Mouse (Mus musculus) testis, adult 2 months (tissue): ENCODE measurements around the gene Sbk3. TPM values are rescaled to one million over a fixed set of nuclear protein-coding genes. Genes with fewer than 3 reads are reported as not detected.

Experiments
- H3K27ac ChIP-seq: fragments of 200-500 bp; 2 replicates; pipeline ENCODE4 v1.5.1; 2012; ENCODE audit warnings: low read depth, low read length; ENCODE audit not compliant: control insufficient read depth, insufficient read depth
- H3K27me3 ChIP-seq: fragments of 200-500 bp; 2 replicates; pipeline ENCODE4 v1.6.1; 2012; ENCODE audit warnings: mild to moderate bottlenecking, low read length, moderate library complexity; ENCODE audit not compliant: control insufficient read depth, insufficient read depth
- H3K36me3 ChIP-seq: fragments of 200-500 bp; 2 replicates; pipeline ENCODE4 v1.6.1; 2012; ENCODE audit warnings: mild to moderate bottlenecking, low read length; ENCODE audit not compliant: control insufficient read depth, insufficient read depth
- H3K4me1 ChIP-seq: fragments of 200-500 bp; 2 replicates; pipeline ENCODE4 v1.6.1; 2012; ENCODE audit warnings: low read length; ENCODE audit not compliant: control insufficient read depth, insufficient read depth
- H3K4me3 ChIP-seq: fragments of 200-500 bp; 2 replicates; pipeline ENCODE4 v1.5.1; 2012; ENCODE audit warnings: low read depth, mild to moderate bottlenecking, low read length, moderate library complexity, mixed read lengths; ENCODE audit not compliant: control insufficient read depth
- CTCF ChIP-seq: fragments of 200-500 bp; IDR thresholded peaks from 2 replicates; pipeline ENCODE4 v1.5.1; 2012; ENCODE audit warnings: low read depth, mild to moderate bottlenecking, inconsistent platforms, low read length, moderate library complexity; ENCODE audit not compliant: control insufficient read depth, insufficient read depth, insufficient replicate concordance
- POLR2A ChIP-seq: fragments of 200-500 bp; IDR thresholded peaks from 2 replicates; pipeline ENCODE4 v1.6.1; 2012; ENCODE audit warnings: low read depth, mild to moderate bottlenecking, inconsistent platforms, low read length, moderate library complexity; ENCODE audit not compliant: control insufficient read depth
- polyA plus RNA-seq: library from polyadenylated mRNA; depleted of rRNA; stranded (reverse); fragments of >200 nt; gene quantifications from 2 replicates; pipeline ENCODE4 v1.2.3, GENCODE M21; 2012; rRNA removed

Gene Sbk3
- polyA plus RNA-seq, 1 experiment: 0.27 TPM

DNA sequence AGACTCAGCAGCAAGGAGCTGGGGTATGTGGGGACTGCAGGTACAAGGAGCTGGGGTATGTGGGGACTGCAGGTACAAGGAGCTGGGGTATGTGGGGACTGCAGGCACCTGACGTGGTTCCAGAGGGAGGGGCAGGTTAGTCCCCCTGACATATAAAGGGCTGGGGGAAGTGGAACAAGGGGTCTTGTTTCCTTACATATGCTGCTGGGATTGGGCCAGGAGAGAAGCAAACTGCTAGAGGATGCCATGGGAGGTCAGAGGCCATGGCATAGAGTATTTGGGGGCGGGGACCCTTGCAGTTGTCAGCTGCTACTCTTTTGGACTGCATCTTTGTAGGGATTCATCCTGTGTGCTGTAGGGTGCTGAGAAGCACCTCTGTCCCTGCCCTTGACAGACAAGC is 53.5 kb downstream of the Sbk3 start:
- TF ChIP-seq CTCF (no peak), POLR2A (no peak)
- Histone ChIP-seq H3K4me1 (peaks cover 32% of the 10 kb centered on the region), H3K27me3 (no peaks in the 10 kb centered on the region), H3K27ac (no peak overlapping the region), H3K4me3 (no peak overlapping the region), H3K36me3 (no peaks in the 10 kb centered on the region)

- no peaks in the 10 kb centered on the region for H3K27me3 ChIP-seq
- H3K27ac ChIP-seq: peak overlapping the region; percentile 44; the same call in 1 of the 2 replicates
- TF ChIP-seq POLR2A (no peak), CTCF (no peak)
- H3K4me1 ChIP-seq: peaks cover 19% of the 10 kb centered on the region
- H3K4me3 ChIP-seq: peak overlapping the region; percentile 81
- H3K36me3 ChIP-seq: no peaks in the 10 kb centered on the region
These were observed 55.1 kb downstream of the Sbk3 start for GRCm38 (mm10) chr7:4915669-4916416.

Other genes starting within 250 kb of the Sbk3 start
- 0.12 and 0.14 TPM in 2 replicates for gene Tmem150b, start 245.9 kb downstream of the Sbk3 start, polyA plus RNA-seq
- 35.7 and 37.0 TPM in 2 replicates for gene Kmt5c, start 231.1 kb downstream of the Sbk3 start, polyA plus RNA-seq
- gene Cox6b2, start 218.1 kb downstream of the Sbk3 start, polyA plus RNA-seq: 1,707 and 1,788 TPM in 2 replicates
- gene Fam71e2, start 199.9 kb downstream of the Sbk3 start, polyA plus RNA-seq: 319 and 358 TPM in 2 replicates
- 15.5 and 17.3 TPM in 2 replicates for gene Il11, start 188.3 kb downstream of the Sbk3 start, polyA plus RNA-seq
- gene Tmem190, start 188.2 kb downstream of the Sbk3 start, polyA plus RNA-seq: 387 and 534 TPM in 2 replicates
- 1.1 and 1.6 TPM in 2 replicates for gene Tmem238, start 181.5 kb downstream of the Sbk3 start, polyA plus RNA-seq
- gene Rpl28, start 178.3 kb downstream of the Sbk3 start, polyA plus RNA-seq: 176 and 240 TPM in 2 replicates
- gene Ube2s, start 158.6 kb downstream of the Sbk3 start, polyA plus RNA-seq: 1,069 and 1,189 TPM in 2 replicates
- 21.8 and 24.8 TPM in 2 replicates for gene Shisa7, start 126.5 kb downstream of the Sbk3 start, polyA plus RNA-seq
- 4.9 and 6.5 TPM in 2 replicates for gene Isoc2b, start 100.9 kb downstream of the Sbk3 start, polyA plus RNA-seq
- gene Isoc2a, start 94.0 kb downstream of the Sbk3 start, polyA plus RNA-seq: 20.2 and 20.9 TPM in 2 replicates
- 0.65 and 0.79 TPM in 2 replicates for gene Gm36210, start 64.7 kb downstream of the Sbk3 start, polyA plus RNA-seq
- gene Zfp628, start 56.0 kb downstream of the Sbk3 start, polyA plus RNA-seq: 8.8 and 10.5 TPM in 2 replicates
- 3.7 and 4.8 TPM in 2 replicates for gene Nat14, start 49.1 kb downstream of the Sbk3 start, polyA plus RNA-seq
- gene Ssc5d, start 45.4 kb downstream of the Sbk3 start, polyA plus RNA-seq: 0.94 and 1.9 TPM in 2 replicates
- 0.04 and 0.17 TPM in 2 replicates for gene Sbk2, start 6.8 kb downstream of the Sbk3 start, polyA plus RNA-seq
- 7.6 and 9.1 TPM in 2 replicates for gene Zfp579, start 25.0 kb upstream of the Sbk3 start, polyA plus RNA-seq
- 11.2 and 12.5 TPM in 2 replicates for gene Zfp524, start 43.2 kb upstream of the Sbk3 start, polyA plus RNA-seq
- gene Fiz1, start 43.5 kb upstream of the Sbk3 start, polyA plus RNA-seq: 36.1 and 37.2 TPM in 2 replicates
- gene Gm44973, start 44.3 kb upstream of the Sbk3 start, polyA plus RNA-seq: not detected in 2 replicates
- 18.3 and 18.7 TPM in 2 replicates for gene Zfp865, start 49.2 kb upstream of the Sbk3 start, polyA plus RNA-seq
- 7.9 and 9.2 TPM in 2 replicates for gene Ccdc106, start 49.4 kb upstream of the Sbk3 start, polyA plus RNA-seq
- not detected in 2 replicates for gene 4632433K11Rik, start 63.0 kb upstream of the Sbk3 start, polyA plus RNA-seq
- gene Zfp784, start 67.3 kb upstream of the Sbk3 start, polyA plus RNA-seq: 4.3 and 5.2 TPM in 2 replicates
- 9.4 and 11.1 TPM in 2 replicates for gene Zfp580, start 80.4 kb upstream of the Sbk3 start, polyA plus RNA-seq
- 85.7 and 88.5 TPM in 2 replicates for gene U2af2, start 91.0 kb upstream of the Sbk3 start, polyA plus RNA-seq
- 91.7 and 103 TPM in 2 replicates for gene Epn1, start 109.1 kb upstream of the Sbk3 start, polyA plus RNA-seq
- 0.07 TPM in 1 of 2 replicates, not detected in the other for gene Rfpl4, start 145.8 kb upstream of the Sbk3 start, polyA plus RNA-seq
- gene Rasl2-9, start 154.8 kb upstream of the Sbk3 start, polyA plus RNA-seq: 142 and 148 TPM in 2 replicates
- gene Vmn1r55, start 178.5 kb upstream of the Sbk3 start, polyA plus RNA-seq: not detected in 2 replicates
- gene Vmn1r56, start 225.6 kb upstream of the Sbk3 start, polyA plus RNA-seq: not detected in 2 replicates
- not detected in 2 replicates for gene Vmn1r57, start 247.3 kb upstream of the Sbk3 start, polyA plus RNA-seq